Mouse (Mus musculus) gastrocnemius, postnatal 36 days (tissue): ENCODE results near the gene Akap13. TPM values are rescaled to one million over a fixed set of nuclear protein-coding genes. Genes with fewer than 3 reads are reported as not detected.
"Not testable (repeated sequence)": the region's sequence is repeated elsewhere in the genome, so short reads cannot be mapped to it uniquely, and the experiment has no call there.

Source experiments
- DNase-seq, 2 experiments: peaks; one replicate each; pipeline ENCODE4 v3.0.0; 2022
- intact Hi-C: fragments of 180-260 bp; cut with DNase I; formaldehyde crosslinking; loops from one replicate; pipeline ENCODE4 v1.15.1; 2025
- total RNA-seq, 2 experiments: library from RNA; stranded (reverse); gene quantifications; 2 replicates each; pipeline ENCODE4 v1.2.3; 2021

Gene Akap13
- total RNA-seq, 2 experiments from 2014 or later: 47.3 to 70.7 TPM

GRCm38 (mm10) chr7:75587727-75588126 lies 132.4 kb downstream of the Akap13 start:
- intact Hi-C loops: no loop called here
- no peak for DNase-seq

- DNase-seq: no peak
- intact Hi-C loops: no loop called here
These were observed 134.1 kb downstream of the Akap13 start for GRCm38 (mm10) chr7:75589304-75589973.

GRCm38 (mm10) chr7:75591961-75592360 lies 136.6 kb downstream of the Akap13 start:
- no peak for DNase-seq
- intact Hi-C loops: no loop called here

GRCm38 (mm10) chr7:75594801-75595200 lies 139.5 kb downstream of the Akap13 start:
- DNase-seq: peak; percentile 43 to 49

DNA sequence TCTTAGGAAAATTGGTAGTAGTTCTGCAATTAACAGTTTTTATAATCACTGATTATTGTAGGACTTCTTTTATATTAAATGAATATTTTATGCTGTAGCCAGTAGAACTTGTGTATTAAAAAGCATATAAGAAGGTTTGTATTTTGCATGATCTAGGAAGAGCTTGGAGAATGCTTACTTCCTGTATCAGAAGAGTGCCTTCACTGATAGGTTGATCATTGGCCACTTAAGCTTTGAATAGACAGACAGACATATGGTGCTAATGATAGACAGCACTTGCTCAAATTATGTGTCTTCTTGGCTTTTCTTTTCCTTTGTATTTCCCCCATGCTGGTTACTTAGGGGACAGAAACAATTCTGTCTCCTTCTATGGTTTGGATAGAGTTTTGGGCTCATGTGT lies 139.9 kb downstream of the Akap13 start:
- DNase-seq: no peak
- intact Hi-C loops: no loop called here

More at GRCm38 (mm10) chr7:75594801-75595200, 139.5 kb downstream of the Akap13 start:
- intact Hi-C loops: no loop called here

DNA sequence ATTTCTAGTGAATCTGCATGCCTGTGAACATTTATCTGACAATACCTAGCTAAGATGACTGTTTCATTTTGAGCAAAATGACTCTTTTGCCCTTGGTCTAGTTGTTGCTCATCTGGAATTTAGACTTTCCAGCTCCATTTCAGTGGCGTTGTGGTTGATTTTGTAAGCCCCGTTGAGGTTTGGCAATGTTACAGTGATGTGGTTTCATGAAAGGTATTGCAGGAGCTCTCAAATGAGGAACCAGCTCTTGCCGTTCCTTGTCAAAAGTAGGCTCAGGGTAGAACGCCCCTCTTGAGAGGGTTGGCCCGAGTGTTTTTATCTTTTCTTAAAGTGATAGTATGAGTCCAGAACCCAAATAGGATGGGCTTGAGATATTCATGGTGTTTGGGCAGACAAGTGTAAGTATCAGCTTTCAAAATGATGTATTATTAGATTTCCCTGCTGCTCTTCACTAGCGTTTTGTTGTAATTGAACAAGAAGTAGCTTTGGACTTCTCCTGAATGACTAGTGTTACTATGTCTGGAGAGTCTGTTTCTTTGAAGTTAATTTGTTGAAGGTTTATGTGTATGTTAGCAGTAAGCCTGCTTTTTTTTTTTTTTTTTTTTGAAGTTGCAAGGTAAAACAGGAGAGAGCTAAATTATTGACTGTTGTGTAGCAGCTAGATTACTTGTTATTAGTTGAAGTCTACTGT lies 140.9 kb downstream of the Akap13 start:
- DNase-seq: no peak
- intact Hi-C loops: no loop called here

DNA sequence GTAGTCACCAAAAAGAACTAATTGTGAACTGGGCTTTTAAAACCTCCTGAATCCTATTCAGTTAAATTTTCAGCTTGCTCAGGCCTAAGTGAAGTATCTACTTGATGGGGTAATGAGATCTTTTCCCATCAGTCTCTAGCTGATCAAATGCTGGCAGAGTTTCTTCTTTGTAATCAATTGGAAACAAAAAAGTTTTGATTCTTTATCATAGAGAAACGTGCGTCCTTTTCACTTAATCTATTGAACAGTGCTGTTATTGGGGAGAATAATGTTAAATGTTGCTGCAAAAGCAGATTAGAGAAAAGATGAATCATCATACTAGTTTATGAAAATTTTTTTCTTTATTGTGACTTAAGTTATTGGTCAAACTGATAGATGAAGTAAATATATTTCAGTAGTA lies 142.5 kb downstream of the Akap13 start:
- no peak for DNase-seq
- intact Hi-C loops: no loop called here

GRCm38 (mm10) chr7:75600360-75601075 lies 145.2 kb downstream of the Akap13 start:
- DNase-seq: no peak
- intact Hi-C loops: no loop called here

DNA sequence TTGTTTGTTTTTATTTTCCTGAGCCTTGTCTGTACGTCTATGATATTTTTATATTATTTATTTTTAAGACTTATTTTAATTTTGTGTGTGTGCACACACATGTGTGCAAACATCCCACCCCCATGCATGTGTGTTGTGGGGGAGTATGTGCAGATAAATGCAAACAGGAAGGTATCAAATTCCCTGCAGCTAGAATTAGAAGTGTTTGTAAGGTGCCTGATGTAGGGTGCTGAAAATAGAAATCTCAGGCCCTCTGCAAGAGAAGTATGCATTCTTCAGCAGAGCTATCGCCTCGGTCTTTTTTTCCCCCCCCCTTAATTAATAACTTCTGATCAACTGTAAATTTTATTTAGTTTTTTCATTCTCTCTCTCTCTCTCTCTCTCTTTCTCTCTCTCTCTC lies 151.9 kb downstream of the Akap13 start:
- no peak for DNase-seq
- intact Hi-C loops: no loop called here

DNA sequence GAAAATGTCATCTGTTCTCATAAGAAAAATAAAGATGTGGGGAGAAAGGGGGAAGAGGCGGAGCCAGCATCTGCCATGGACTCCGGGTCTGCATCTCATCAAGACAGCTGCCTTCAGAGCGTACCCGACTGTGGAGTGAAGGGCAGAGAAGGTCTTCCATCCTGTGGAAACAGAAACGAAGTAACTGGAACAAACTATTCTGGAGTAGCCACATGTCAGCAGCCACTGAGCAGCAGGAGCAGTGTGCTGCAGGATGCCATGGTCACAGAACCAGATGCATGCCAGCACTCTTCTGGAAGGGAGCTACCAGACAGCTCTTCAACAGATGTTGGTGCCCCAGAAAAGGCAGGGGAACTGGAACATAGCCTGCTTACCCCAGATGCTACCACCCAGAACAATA lies 153.4 kb downstream of the Akap13 start:
- DNase-seq: no peak
- intact Hi-C loops: no loop called here

DNA sequence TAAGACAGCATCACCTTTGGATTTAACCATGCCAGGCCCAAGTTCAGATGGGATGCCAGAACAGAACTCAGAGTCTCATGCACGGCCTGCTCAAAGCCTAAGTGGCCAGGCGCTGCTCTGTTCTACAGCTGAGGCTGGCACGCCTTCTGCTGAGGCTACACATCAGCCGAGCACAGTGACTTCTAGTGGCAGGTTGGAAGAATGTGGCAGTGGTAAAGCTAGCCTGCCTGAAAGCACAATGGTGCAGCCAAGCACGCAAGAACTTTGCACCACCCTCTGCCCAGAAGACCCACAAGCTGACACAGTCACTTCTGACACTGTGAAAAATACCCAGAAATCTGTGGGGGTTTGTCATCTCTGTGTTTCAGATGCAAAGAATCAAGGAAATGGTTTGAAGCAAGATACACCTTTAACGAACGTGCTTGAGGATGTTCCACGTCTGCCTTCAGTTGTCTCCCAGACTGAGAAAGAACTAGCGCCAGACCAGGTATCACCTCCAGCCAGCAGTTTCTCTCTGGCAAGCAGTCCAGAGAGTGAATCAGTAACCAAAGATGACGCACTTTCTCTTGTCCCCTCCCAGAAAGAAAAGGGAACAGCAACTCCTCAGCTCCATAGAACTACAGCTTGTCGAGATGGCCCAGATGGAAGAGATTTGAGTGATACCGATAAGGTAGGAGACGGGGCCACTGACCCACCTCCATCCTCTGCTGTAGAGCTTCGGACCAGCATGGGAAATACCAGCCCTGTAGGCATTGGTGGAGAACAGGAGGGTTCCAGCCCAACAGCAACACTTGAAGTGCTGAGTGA lies 154.3 kb downstream of the Akap13 start:
- intact Hi-C loops: no loop called here
- no peak for DNase-seq

- DNase-seq: no peak
- intact Hi-C loops: no loop called here
These were observed 155.1 kb downstream of the Akap13 start for GRCm38 (mm10) chr7:75610391-75610790.

DNA sequence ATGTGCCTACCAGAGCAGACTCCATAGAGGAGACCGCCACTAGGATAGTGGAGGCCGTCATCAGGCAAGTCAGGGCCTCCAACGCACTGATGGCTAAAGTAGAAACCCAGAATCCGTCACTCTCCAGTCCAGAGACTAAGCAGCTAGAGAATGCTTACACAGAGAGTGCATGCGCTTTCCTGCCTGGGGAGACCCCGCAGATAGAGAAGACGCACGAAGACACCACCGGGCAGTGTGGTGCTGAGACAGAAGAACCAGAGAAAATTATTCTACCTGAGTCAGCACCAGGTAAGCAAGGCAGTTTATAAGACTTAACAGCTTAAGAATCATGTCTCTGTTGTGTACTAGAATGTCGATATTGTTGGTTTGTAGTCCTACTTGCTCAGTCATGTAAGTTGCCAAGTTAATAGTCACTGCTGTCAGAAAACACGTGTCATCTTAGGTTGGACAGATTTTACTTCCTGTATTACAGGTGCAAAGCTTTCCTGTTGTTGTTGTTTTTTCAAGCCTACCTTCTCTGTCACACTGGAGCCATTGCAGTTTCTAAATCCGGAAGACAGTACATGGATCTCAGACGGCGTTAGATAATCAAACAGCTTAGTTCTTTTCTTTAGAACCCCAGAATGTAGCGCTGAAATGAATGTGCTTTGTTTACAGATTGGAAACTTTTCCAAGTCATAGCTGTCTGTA lies 156.1 kb downstream of the Akap13 start:
- intact Hi-C loops: no loop called here
- DNase-seq: no peak

DNA sequence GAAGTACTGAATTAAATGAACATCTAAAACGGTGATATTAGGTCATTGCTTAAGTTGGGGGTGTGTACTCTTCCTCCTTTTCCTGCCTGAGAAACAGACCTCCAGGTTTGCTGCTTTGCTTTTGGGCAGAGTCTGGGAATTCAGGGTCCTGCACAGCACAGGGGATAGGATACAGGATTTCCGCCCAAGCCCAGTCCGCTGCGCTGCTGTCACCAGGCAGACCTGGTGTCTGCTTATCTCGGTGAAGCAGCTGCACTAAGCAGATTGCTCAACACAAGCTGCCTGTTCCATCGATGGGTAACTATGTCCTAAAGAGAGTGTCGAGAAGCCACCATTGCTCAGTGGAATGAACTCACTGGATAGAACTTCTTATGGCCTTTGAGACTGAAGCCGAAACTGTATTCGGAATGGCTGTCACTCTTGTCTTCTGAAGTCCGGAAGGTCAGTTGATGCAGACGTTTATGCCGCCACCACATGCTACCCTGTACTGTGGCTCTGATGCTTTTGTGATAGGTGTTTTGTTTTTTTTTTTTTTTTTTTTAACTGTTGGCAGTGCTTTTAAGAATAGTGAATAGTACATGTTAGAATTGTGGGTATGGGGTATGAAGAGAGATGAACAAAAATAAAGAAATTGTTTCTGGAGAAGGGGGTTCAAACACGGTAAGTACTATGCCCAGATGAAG lies 156.8 kb downstream of the Akap13 start:
- DNase-seq: peak in 1 of 2 experiments; percentile 44

GRCm38 (mm10) chr7:75612683-75613053 lies 157.3 kb downstream of the Akap13 start:
- no peak for DNase-seq
- intact Hi-C loops: no loop called here

More for the DNA sequence above, 156.8 kb downstream of the Akap13 start:
- intact Hi-C loops: no loop called here

- DNase-seq: no peak
- intact Hi-C loops: no loop called here
These were observed 157.9 kb downstream of the Akap13 start for GRCm38 (mm10) chr7:75613240-75613639.

GRCm38 (mm10) chr7:75614826-75615225 lies 159.5 kb downstream of the Akap13 start:
- intact Hi-C loops: no loop called here

DNA sequence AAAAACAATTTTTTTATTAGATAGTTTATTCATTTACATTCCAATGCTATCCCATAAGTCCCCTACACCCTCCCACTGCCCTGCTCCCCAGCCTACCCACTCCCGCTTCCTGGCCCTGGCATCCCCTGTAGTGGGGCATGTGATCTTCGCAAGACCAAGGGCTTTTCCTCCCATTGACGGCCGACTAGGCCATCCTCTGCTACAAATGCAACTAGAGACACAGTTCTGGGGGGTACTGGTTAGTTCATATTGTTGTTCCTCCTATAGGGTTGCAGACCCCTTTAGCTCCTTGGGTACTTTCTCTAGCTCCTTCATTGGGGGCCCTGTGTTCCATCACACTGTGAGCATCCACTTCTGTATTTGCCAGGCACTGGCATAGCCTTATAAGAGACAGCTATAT lies 161.9 kb downstream of the Akap13 start:
- DNase-seq, intact Hi-C loops: not testable (repeated sequence)

More at GRCm38 (mm10) chr7:75614826-75615225, 159.5 kb downstream of the Akap13 start:
- no peak for DNase-seq

- intact Hi-C loops: no loop called here
These were observed 163.4 kb downstream of the Akap13 start for GRCm38 (mm10) chr7:75618699-75619098.

GRCm38 (mm10) chr7:75619875-75620274 lies 164.5 kb downstream of the Akap13 start:
- intact Hi-C loops: no loop called here

More at GRCm38 (mm10) chr7:75618699-75619098, 163.4 kb downstream of the Akap13 start:
- no peak for DNase-seq

More at GRCm38 (mm10) chr7:75619875-75620274, 164.5 kb downstream of the Akap13 start:
- no peak for DNase-seq
